Mouse (Mus musculus): ENCODE measurements around the gene 1700021F05Rik.

The 1700021F05Rik gene

GRCm38 (mm10) chr10:43540442-43541152, at the start of gene 1700021F05Rik:
Gene 1700021F05Rik, minus strand, starts transcription at chr10:43540994.
- DNase-seq (ENCODE audit: low read depth, low spot score) = peak; percentile 97

- DNase-seq (ENCODE audit: low read depth, low spot score) = peak; percentile 58
Observed at GRCm38 (mm10) chr10:43588470-43589177, 47.8 kb upstream of the 1700021F05Rik start.

GRCm38 (mm10) chr10:43584538-43584937, 43.7 kb upstream of the 1700021F05Rik start:
- DNase-seq (ENCODE audit: low read depth, low spot score) = no peak

- no peak for DNase-seq (ENCODE audit: low read depth, low spot score)
Observed at GRCm38 (mm10) chr10:43581260-43581659, 40.5 kb upstream of the 1700021F05Rik start.

- peak; percentile 43 for DNase-seq (ENCODE audit: low read depth, low spot score)
Observed at GRCm38 (mm10) chr10:43580649-43581078, 39.9 kb upstream of the 1700021F05Rik start.

- peak; percentile 86 for DNase-seq (ENCODE audit: low read depth, low spot score)
Observed at GRCm38 (mm10) chr10:43579381-43580261, 38.8 kb upstream of the 1700021F05Rik start.

- peak; percentile 91 for DNase-seq (ENCODE audit: low read depth, low spot score)
Observed at GRCm38 (mm10) chr10:43578754-43579380, 38.1 kb upstream of the 1700021F05Rik start.

GRCm38 (mm10) chr10:43578366-43578753, 37.6 kb upstream of the 1700021F05Rik start:
- DNase-seq (ENCODE audit: low read depth, low spot score) = peak; percentile 91

GRCm38 (mm10) chr10:43577997-43578331, 37.2 kb upstream of the 1700021F05Rik start, which contains the start of gene Cd24a:
Gene Cd24a, plus strand, starts transcription at chr10:43578284.
- no peak for DNase-seq (ENCODE audit: low read depth, low spot score)

GRCm38 (mm10) chr10:43577299-43577996, 36.7 kb upstream of the 1700021F05Rik start:
- peak; percentile 84 for DNase-seq (ENCODE audit: low read depth, low spot score)

- DNase-seq (ENCODE audit: low read depth, low spot score) = peak; percentile 86
Observed at GRCm38 (mm10) chr10:43574956-43575355, 34.2 kb upstream of the 1700021F05Rik start.

- no peak for DNase-seq (ENCODE audit: low read depth, low spot score)
Observed at GRCm38 (mm10) chr10:43574352-43574751, 33.6 kb upstream of the 1700021F05Rik start.

- DNase-seq (ENCODE audit: low read depth, low spot score) = no peak
Observed at GRCm38 (mm10) chr10:43561311-43561710, 20.5 kb upstream of the 1700021F05Rik start.

- DNase-seq (ENCODE audit: low read depth, low spot score) = peak; percentile 56
Observed at GRCm38 (mm10) chr10:43560765-43561164, 20.0 kb upstream of the 1700021F05Rik start.

GRCm38 (mm10) chr10:43559313-43559712, 18.5 kb upstream of the 1700021F05Rik start:
- DNase-seq (ENCODE audit: low read depth, low spot score) = no peak

- DNase-seq (ENCODE audit: low read depth, low spot score) = peak; percentile 72
Observed at GRCm38 (mm10) chr10:43557630-43558165, 16.9 kb upstream of the 1700021F05Rik start.

GRCm38 (mm10) chr10:43551388-43551787, 10.6 kb upstream of the 1700021F05Rik start:
- DNase-seq (ENCODE audit: low read depth, low spot score) = no peak

- DNase-seq (ENCODE audit: low read depth, low spot score) = no peak
Observed at GRCm38 (mm10) chr10:43550923-43551322, 10.1 kb upstream of the 1700021F05Rik start.

GRCm38 (mm10) chr10:43549411-43549810, 8.6 kb upstream of the 1700021F05Rik start:
- peak; percentile 71 for DNase-seq (ENCODE audit: low read depth, low spot score)

- no peak for DNase-seq (ENCODE audit: low read depth, low spot score)
Observed at GRCm38 (mm10) chr10:43541153-43541544, 355 bp upstream of the 1700021F05Rik start.
